11 mouse cellular contexts compared by ENCODE assay signal in genomic region chr15:30286245-30286642, GRCm38 (mm10).
DNase-seq lines count a peak whose midpoint lies in the region; ATAC-seq lines count a peak whose summit lies in the region.
"Had no signal": no experiment of that assay in that cellular context is flagged by ENCODE, and none has a peak within 500 bp of the region (broad histone marks: within the 10 kb centered on the region; RNA-seq: fewer than 3 reads in every experiment).

No protein-coding gene starts in this region.

- no peaks in the 10 kb centered on the region for H3K27me3 ChIP-seq in forebrain, embryonic 13.5 days
- no peaks in the 10 kb centered on the region for H3K27me3 ChIP-seq in forebrain, embryonic 12.5 days
- H3K27me3 ChIP-seq in lung, embryonic 15.5 days: no peaks in the 10 kb centered on the region
- H3K27me3 ChIP-seq in liver, embryonic 15.5 days: no peaks in the 10 kb centered on the region

- no peaks in the 10 kb centered on the region for H3K9me3 ChIP-seq in forebrain, embryonic 13.5 days (replicated peaks)
- no peaks in the 10 kb centered on the region for H3K9me3 ChIP-seq in forebrain, embryonic 12.5 days
- no peaks in the 10 kb centered on the region for H3K9me3 ChIP-seq in lung, embryonic 15.5 days
- H3K9me3 ChIP-seq in liver, embryonic 15.5 days (replicated peaks): no peaks in the 10 kb centered on the region

- peaks cover 17% of the 10 kb centered on the region; the same call in 1 of the 2 replicates for H3K4me1 ChIP-seq in forebrain, embryonic 13.5 days
- H3K4me1 ChIP-seq in forebrain, embryonic 12.5 days: no peaks in the 10 kb centered on the region
- H3K4me1 ChIP-seq in lung, embryonic 15.5 days: no peaks in the 10 kb centered on the region
- no peaks in the 10 kb centered on the region for H3K4me1 ChIP-seq in liver, embryonic 15.5 days (replicated peaks)

- H3K4me3 ChIP-seq in forebrain, embryonic 13.5 days: no peak overlapping the region
- no peak overlapping the region for H3K4me3 ChIP-seq in forebrain, embryonic 12.5 days (replicated peaks)
- H3K4me3 ChIP-seq in lung, embryonic 15.5 days: no peak overlapping the region
- peak overlapping the region; percentile 18; the same call in 1 of the 2 replicates for H3K4me3 ChIP-seq in liver, embryonic 15.5 days (replicated peaks)

- no peaks in the 10 kb centered on the region for H3K36me3 ChIP-seq in forebrain, embryonic 13.5 days (ENCODE audit: poor library complexity, severe bottlenecking)
- no peaks in the 10 kb centered on the region for H3K36me3 ChIP-seq in forebrain, embryonic 12.5 days (replicated peaks)
- H3K36me3 ChIP-seq in lung, embryonic 15.5 days: no peaks in the 10 kb centered on the region
- no peaks in the 10 kb centered on the region for H3K36me3 ChIP-seq in liver, embryonic 15.5 days (replicated peaks)
- H3K36me3 ChIP-seq: G1E had no signal

- no peak overlapping the region for H3K9ac ChIP-seq in forebrain, embryonic 13.5 days
- H3K9ac ChIP-seq in forebrain, embryonic 12.5 days: no peak overlapping the region
- no peak overlapping the region for H3K9ac ChIP-seq in lung, embryonic 15.5 days
- H3K9ac ChIP-seq in liver, embryonic 15.5 days: no peak overlapping the region

- ATAC-seq in forebrain, embryonic 13.5 days: peak; percentile 50
- ATAC-seq in forebrain, embryonic 12.5 days (ENCODE audit: low FRiP score): no peak
- ATAC-seq in lung, embryonic 15.5 days (ENCODE audit: borderline replicate concordance, extremely low read depth, low FRiP score, low TSS enrichment): no peak
- ATAC-seq in liver, embryonic 15.5 days (ENCODE audit: insufficient read depth): 0 out of 2 replicates have a peak, but pooled peaks have one; percentile 31
- no peak for ATAC-seq in granulocyte monocyte progenitor cell, adult 5-6 weeks (replicated peaks; ENCODE audit: poor library complexity, severe bottlenecking)
- ATAC-seq: activated CD4-positive, CD25-positive, alpha-beta regulatory T cell, adult 4 months had no signal

- no peak overlapping the region for H3K27ac ChIP-seq in forebrain, embryonic 13.5 days
- H3K27ac ChIP-seq in forebrain, embryonic 12.5 days: no peak overlapping the region
- no peak overlapping the region for H3K27ac ChIP-seq in lung, embryonic 15.5 days
- H3K27ac ChIP-seq in liver, embryonic 15.5 days (replicated peaks): no peak overlapping the region

- DNase-seq in lung, postnatal 25 days (ENCODE audit: low spot score): no peak
- peak; percentile 72 to 73 for DNase-seq in cerebellum, postnatal 36 days
- DNase-seq in embryo, embryonic 11 days: no peak
- DNase-seq: gastrocnemius, postnatal 36 days had no signal

- no peak overlapping the region for H3K4me2 ChIP-seq in forebrain, embryonic 13.5 days
- H3K4me2 ChIP-seq in forebrain, embryonic 12.5 days: no peak overlapping the region
- peak overlapping the region; percentile 12; the same call in 1 of the 2 replicates for H3K4me2 ChIP-seq in lung, embryonic 15.5 days
- peak overlapping the region; percentile 34 for H3K4me2 ChIP-seq in liver, embryonic 15.5 days

- WGBS in forebrain, embryonic 13.5 days: 89% methylated on average over 7 of the region's 7 CpGs
- 89% methylated on average over 7 of the region's 7 CpGs for WGBS in forebrain, embryonic 12.5 days
- WGBS in lung, embryonic 15.5 days: 77% methylated on average over 7 of the region's 7 CpGs
- WGBS in liver, embryonic 15.5 days (ENCODE audit: insufficient replicate concordance): 59% methylated on average over 7 of the region's 7 CpGs

Comparison
In these comparisons a context has a peak if more than half of its experiments do, and no peak if none do; other contexts are left out.
1. ATAC-seq: peak in forebrain, embryonic 13.5 days (single experiment) and liver, embryonic 15.5 days (single experiment); none in forebrain, embryonic 12.5 days (single experiment), lung, embryonic 15.5 days (single experiment) and granulocyte monocyte progenitor cell, adult 5-6 weeks (single experiment).
2. H3K4me2 ChIP-seq: peak in lung, embryonic 15.5 days (single experiment) and liver, embryonic 15.5 days (single experiment); none in forebrain, embryonic 13.5 days (single experiment) and forebrain, embryonic 12.5 days (single experiment).
3. DNase-seq: peak in cerebellum, postnatal 36 days (2 of 2); none in lung, postnatal 25 days (single experiment) and embryo, embryonic 11 days (single experiment).